Mouse (Mus musculus): Measurements from ENCODE around the gene Kptn.
A peak's percentile ranks its signal among the peaks of the same experiment; 100 is the strongest.

The Kptn gene

DNA sequence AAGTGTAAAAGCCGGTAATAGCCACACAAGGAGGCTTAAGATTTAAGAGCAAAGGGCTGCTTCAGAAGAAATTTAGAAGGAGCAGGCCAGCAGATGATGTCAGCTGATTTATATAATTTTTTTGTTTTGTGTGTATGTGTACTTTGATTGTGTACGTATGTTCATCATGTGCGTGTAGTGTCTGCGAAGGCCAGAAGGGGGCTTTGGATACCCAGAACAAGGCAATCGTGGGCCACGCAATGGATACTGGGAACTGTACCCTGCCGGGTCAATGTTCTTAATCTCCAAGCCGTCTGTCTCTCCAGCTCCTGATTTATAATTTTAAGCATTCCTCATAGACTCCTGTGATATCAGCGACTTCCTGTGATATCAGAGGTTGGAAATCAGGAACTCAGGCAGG lies 41.6 kb downstream of the Kptn start:
- no peak for DNase-seq (ENCODE audit: low spot score)

DNA sequence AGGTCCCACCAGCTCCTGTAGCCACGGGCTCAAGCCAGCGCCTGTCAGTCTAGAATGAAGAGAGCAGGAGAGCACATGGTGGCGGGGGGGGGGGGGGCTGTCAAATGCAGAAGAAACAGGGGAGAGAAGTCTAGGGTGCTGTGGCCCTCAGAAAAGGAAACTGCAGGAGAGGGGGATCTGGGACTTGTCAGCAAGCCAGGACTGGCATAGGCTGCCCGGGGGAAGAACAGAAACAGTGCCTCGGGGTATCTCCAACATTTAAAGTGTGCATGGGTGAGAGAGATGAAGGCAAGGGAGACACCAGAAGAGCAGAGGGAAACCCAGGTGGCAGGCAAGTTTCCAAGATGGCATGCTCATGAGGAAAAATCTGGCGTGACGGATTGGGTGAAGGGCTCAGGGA lies 42.3 kb downstream of the Kptn start:
- no peak for DNase-seq (ENCODE audit: low spot score)

DNA sequence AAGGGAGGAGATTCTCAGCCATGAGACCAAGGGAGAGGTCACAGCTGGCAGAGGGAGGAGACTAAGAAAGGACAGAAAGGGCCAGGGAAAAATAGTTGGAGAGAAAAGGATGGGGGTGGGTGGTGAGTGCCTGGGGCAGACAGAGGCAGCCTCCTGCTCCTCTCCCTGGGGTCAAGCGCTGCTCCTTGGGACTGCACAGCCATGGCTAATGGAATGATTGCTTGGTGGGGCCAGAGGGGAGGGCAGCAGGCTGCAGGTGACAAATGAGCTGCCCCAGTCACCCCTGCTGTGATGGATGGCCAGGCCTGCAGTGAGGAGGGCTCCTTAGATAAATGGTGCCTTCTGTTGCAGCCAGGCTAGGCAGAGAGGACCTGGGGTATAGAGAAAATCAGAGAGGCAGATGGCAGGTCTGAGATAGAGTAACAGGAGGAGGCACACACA lies 52.5 kb downstream of the Kptn start:
- no peak for DNase-seq (ENCODE audit: low spot score)

DNA sequence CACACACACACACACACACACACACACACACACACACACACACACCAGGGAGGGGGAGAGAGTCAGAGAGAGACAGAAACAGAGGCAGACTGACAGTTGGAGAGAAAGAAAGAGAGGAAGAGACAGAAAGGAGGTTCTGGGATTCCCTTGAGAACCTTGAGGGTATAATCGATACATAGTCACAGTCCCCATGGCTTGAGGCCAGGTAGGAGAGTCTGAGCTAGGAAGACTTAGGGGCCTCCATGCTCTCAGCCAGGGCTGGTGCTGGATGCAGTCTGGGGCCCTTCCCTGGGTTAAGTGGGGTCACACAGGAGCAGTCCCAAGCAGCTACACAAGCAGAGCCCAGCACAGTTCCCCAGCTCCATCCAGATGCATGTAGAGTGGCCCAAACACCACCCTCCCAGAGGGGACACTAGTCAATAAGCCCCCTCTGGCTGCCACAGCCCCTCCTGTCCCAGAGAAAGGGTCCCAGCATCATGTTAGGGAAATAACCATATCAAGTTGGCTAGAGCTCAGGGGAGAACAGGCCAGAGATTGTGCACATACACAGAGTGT lies 53.0 kb downstream of the Kptn start:
- DNase-seq (ENCODE audit: low spot score) = no peak

DNA sequence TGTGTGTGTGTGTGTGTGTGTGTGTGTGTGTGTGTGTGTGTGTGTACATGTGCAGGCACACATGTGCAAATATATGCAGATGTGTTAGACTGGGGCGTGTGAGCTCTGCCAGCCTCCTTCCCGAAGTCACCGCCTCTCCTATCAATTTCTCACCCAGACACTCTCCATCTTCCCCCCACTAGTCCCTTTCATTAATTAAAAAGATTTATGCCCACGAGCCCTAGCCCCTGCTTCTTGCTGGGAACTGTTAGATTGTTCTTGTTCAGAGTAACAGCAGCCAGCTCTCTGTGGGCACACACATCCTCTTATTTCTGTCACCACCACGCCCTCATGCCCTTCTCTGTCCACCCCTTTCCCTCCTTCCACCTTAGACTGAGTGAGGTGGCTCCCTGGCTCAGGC lies 53.5 kb downstream of the Kptn start:
- DNase-seq (ENCODE audit: low spot score) = no peak

DNA sequence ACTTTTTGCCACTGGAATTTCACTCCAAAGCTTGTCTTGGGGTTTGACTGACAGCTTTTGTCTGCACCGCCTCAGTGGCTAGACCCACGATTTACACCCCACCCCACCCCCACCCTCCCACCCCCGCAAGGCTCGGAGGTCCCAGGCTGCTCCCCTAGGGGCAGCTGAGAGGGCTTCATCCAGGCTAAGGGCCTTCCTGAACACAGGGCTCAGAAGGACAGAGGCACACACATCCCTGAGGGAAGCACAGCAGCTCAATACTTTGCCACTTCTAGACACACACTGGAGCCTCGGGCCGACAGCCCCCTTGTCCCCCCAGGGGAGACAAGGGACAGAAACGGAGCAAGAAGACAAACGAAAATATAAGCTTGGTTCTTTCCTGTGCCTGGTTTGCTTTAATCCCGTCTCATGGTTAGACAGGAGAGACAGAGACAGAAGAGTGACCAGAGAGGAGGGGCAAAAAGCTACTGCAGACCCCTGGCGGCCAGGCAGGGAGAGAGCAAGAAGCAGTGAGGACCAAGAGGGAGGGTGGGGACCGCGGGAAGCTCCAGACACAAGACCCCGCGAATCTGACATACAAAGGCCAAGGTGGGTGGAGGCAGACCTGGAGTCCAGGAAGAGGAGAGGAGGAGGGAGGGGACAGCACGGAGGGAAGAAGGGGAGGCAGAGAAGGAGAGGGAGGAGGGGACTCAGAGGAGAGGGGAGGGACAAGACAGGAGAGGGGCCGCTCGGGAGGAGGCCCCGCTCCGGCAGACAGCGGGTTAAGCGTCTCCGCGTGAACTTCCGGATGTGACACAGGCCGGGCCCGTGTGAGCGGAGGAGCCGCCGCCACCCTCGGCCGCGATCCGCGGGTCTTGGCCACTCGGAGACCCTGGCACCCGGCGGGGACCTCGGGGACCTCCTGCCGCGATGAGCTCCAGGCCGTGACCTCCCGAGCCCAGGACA lies 55.2 kb downstream of the Kptn start, which contains the start of gene Meis3:
Meis3 (plus strand) TSS at position 494 of the 945 bp plus-strand sequence.
- DNase-seq (ENCODE audit: low spot score) = peak; percentile 39

DNA sequence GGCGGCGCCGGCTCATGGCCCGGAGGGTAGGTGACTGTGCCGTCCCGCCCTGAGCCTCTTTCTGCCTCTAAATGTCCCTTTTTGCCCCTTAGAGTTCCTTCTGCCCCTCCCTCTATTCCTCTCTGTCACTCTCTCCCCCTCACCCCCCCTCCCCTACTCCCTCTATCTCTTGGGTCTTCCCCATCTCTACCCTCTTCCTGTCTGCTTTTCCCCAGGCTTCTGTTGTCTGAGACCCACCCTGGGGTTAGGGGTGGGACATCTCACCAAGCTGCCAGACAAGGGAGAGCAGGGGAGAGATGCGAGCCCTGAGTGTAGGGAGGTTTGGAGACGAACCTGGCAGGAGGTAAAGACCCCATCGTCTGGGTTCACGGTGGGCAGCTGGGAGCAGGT lies 55.8 kb downstream of the Kptn start:
- DNase-seq (ENCODE audit: low spot score) = no peak
